Mouse (Mus musculus) neural tube, embryonic 11.5 days (tissue): ENCODE measurements at regions not wholly inside any gene's neighbourhood (a gene's known extent, or its start where the extent isn't known, plus 50 kb on each side); places are given as distances from the start of the nearest gene placed in this dataset.

Experiments used
- ATAC-seq: fragments of 200-750 bp; cut with Nextera tagmentation; 2 replicates; pipeline ENCODE4 v1.8.0; 2017; ENCODE audit warnings: moderate number of reproducible peaks, mild to moderate bottlenecking, moderate TSS enrichment, moderate library complexity; ENCODE audit not compliant: insufficient read depth, low FRiP score, low TSS enrichment
- DNase-seq: peaks from one replicate; pipeline ENCODE4 v3.0.0-alpha.2; 2015; ENCODE audit warnings: low spot score
- H3K27ac ChIP-seq: fragments of 300-500 bp; sonication (generic); 2 replicates; pipeline ENCODE4 v1.5.1; 2014; ENCODE audit warnings: low read depth, mild to moderate bottlenecking, low read length
- H3K27me3 ChIP-seq: fragments of 300-500 bp; sonication (generic); 2 replicates; pipeline ENCODE4 v1.6.1; 2014; ENCODE audit warnings: mild to moderate bottlenecking, low read length, mixed read lengths; ENCODE audit not compliant: control insufficient read depth, insufficient read depth
- H3K36me3 ChIP-seq: fragments of 300-500 bp; sonication (generic); 2 replicates; pipeline ENCODE4 v1.6.1; 2014; ENCODE audit warnings: mild to moderate bottlenecking, low read length, moderate library complexity, mixed read lengths; ENCODE audit not compliant: control insufficient read depth, insufficient read depth
- H3K4me1 ChIP-seq: fragments of 300-500 bp; sonication (generic); 2 replicates; pipeline ENCODE4 v1.6.1; 2014; ENCODE audit warnings: low read length, mixed read lengths; ENCODE audit not compliant: control insufficient read depth, insufficient read depth
- H3K4me2 ChIP-seq: fragments of 300-500 bp; sonication (generic); 2 replicates; pipeline ENCODE4 v1.6.1; 2014; ENCODE audit warnings: low read depth, mild to moderate bottlenecking, moderate library complexity
- H3K4me3 ChIP-seq: fragments of 300-500 bp; sonication (generic); 2 replicates; pipeline ENCODE4 v1.5.1; 2014; ENCODE audit warnings: low read depth, low read length
- H3K9ac ChIP-seq: fragments of 300-500 bp; sonication (generic); 2 replicates; pipeline ENCODE4 v1.6.1; 2014; ENCODE audit warnings: mild to moderate bottlenecking, low read length
- H3K9me3 ChIP-seq: fragments of 300-500 bp; sonication (generic); 2 replicates; pipeline ENCODE4 v1.6.1; 2016; ENCODE audit warnings: low read length; ENCODE audit not compliant: control insufficient read depth
- WGBS: fragments of 180-500 bp; shearing (Covaris S2); extraction: QIAGEN DNeasy Blood & Tissue Kit; methylation state at CpG from one replicate; pipeline ENCODE4 v1.1.7; 2014; 5-methylcytosine and 5-hydroxymethylcytosine counted together

DNA sequence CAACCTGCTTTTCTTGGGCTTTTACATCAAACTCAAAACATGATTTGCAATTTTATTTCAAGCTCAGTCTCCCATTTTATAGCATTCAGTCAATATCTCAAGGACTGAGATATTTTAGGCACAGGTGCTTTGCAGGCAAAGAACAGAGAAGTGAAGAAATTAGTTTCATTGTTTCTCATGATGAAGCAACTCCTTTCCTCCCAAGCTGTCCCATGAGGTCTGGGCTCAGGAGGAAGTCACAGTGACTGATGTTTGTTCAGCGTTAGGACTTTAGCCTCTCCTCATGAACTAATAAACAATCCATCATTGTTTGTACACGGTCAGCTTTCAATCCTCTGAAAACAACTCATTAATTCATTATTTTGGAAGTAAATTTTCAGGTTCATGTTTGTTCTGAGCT, 66.6 kb upstream of the Peli1 start:
- no peak for DNase-seq
- H3K9ac ChIP-seq, result no peak overlapping the region
- no peak overlapping the region for H3K4me3 ChIP-seq
- no peaks in the 10 kb centered on the region for H3K36me3 ChIP-seq
- H3K4me1 ChIP-seq, result no peaks in the 10 kb centered on the region
- H3K9me3 ChIP-seq, result no peaks in the 10 kb centered on the region
- H3K27ac ChIP-seq, result no peak overlapping the region
- no peak overlapping the region for H3K4me2 ChIP-seq
- WGBS, result 65% methylated on average over 2 of the region's 2 CpGs
- no peaks in the 10 kb centered on the region for H3K27me3 ChIP-seq
- ATAC-seq, result no peak

DNA sequence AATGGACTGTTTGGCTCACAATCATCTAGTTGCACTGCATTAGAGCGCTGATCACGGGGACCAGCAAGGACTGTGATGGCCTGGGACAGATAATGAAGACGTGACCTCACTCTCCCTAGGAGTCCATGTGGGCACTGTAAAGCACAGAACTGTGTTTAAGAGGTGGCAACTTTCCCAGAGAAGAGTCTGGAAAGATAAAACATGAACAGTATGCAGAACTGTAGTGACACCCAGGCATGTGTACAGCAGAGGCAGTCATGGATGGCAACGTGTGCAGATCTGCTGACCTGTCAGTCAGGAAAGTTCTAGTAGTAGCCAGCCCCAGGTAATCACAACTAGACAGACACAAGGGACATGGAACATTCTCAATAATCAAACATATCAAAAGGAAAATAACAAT, 63.8 kb upstream of the Peli1 start:
- no peak overlapping the region for H3K4me3 ChIP-seq
- H3K27ac ChIP-seq, result no peak overlapping the region
- no peaks in the 10 kb centered on the region for H3K36me3 ChIP-seq
- ATAC-seq, result no peak
- H3K9me3 ChIP-seq, result no peaks in the 10 kb centered on the region
- H3K9ac ChIP-seq, result no peak overlapping the region
- H3K4me2 ChIP-seq, result no peak overlapping the region
- H3K4me1 ChIP-seq, result no peaks in the 10 kb centered on the region
- DNase-seq, result no peak
- 87% methylated on average over 4 of the region's 4 CpGs for WGBS
- H3K27me3 ChIP-seq, result no peaks in the 10 kb centered on the region

DNA sequence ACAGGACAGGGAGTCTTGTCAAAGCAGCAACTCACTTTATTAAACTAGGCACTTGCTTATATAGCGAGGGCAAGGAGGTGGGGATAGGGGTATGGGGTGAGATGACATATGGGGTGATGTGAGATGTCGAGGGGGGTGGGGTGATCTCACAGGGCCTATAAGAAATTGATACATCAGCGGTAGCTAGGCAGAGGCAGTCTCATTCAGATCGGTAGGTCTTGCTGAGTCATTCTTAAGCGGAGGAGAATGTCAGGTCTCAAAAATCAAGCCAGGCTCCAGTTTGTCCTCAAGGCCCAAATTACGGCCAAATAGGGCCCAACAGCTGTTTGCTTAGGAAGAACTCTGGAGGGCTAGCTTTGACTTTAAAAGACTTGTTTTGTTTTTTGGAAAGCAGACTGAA, 60.7 kb upstream of the Peli1 start:
- H3K27ac ChIP-seq, result no peak overlapping the region
- no peak overlapping the region for H3K4me2 ChIP-seq
- no peak for ATAC-seq
- DNase-seq, result no peak
- no peaks in the 10 kb centered on the region for H3K36me3 ChIP-seq
- no peaks in the 10 kb centered on the region for H3K9me3 ChIP-seq
- no peak overlapping the region for H3K4me3 ChIP-seq
- 94% methylated on average over 6 of the region's 6 CpGs for WGBS
- no peaks in the 10 kb centered on the region for H3K27me3 ChIP-seq
- no peak overlapping the region for H3K9ac ChIP-seq
- H3K4me1 ChIP-seq, result no peaks in the 10 kb centered on the region; the same call in 1 of the 2 replicates

DNA sequence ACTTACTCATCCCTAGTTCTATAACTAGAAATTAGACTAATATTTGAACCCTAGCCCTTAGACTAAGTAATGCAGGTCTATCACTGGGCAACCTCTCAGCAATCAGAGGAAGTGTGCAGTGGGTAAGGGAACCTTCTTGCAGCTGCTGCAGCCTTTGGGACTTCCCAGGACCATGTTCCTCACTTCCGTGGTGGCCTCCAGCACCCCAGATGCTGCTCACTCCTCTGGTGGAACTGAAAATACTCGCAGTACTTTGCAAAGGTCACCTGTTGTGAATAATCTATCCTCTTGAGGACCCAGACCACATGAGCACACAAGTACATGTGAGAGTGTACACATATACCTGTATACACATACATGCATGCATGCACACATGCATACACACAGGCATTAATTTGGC, 59.3 kb upstream of the Peli1 start:
- ATAC-seq, result no peak
- no peak overlapping the region for H3K4me3 ChIP-seq
- no peak overlapping the region for H3K27ac ChIP-seq
- no peak overlapping the region for H3K4me2 ChIP-seq
- H3K27me3 ChIP-seq, result no peaks in the 10 kb centered on the region
- 95% methylated on average over 2 of the region's 2 CpGs for WGBS
- H3K9me3 ChIP-seq, result no peaks in the 10 kb centered on the region
- no peak overlapping the region for H3K9ac ChIP-seq
- no peak for DNase-seq
- no peaks in the 10 kb centered on the region; the same call in 1 of the 2 replicates for H3K4me1 ChIP-seq
- no peaks in the 10 kb centered on the region for H3K36me3 ChIP-seq

DNA sequence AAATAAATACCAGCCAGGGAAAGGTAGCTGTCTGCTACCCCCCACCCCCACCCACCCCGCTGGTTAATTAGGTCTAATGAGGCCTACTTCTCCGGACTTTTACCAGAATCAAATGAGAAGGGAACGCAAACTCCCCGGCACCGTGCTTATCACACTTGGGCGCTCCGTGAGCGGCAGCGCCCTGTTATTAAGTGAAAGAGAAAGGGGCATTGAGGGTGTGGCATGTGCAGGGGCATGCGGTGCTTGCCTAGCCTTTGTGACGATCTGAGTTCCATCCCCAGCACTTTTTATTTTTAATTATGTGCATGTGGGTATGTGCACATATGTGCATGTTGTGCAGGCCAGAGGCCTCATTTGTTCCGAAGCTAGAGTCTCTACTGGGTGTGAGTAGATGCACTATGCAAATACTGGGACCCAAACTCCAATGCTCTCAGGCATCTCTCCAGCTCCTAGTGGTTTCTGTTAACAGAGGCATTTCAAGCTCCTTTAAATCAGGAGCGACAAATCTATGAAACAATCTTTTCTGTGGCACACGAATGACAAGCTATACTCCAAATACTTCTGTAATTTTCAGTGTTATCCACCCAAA, 57.8 kb upstream of the Peli1 start:
- no peaks in the 10 kb centered on the region for H3K27me3 ChIP-seq
- no peak for DNase-seq
- ATAC-seq, result no peak
- H3K9me3 ChIP-seq, result no peaks in the 10 kb centered on the region
- H3K4me1 ChIP-seq, result no peaks in the 10 kb centered on the region; the same call in 1 of the 2 replicates
- H3K9ac ChIP-seq, result no peak overlapping the region
- WGBS, result 88% methylated on average over 14 of the region's 14 CpGs
- H3K4me3 ChIP-seq, result no peak overlapping the region
- no peaks in the 10 kb centered on the region for H3K36me3 ChIP-seq
- H3K4me2 ChIP-seq, result no peak overlapping the region
- H3K27ac ChIP-seq, result no peak overlapping the region

DNA sequence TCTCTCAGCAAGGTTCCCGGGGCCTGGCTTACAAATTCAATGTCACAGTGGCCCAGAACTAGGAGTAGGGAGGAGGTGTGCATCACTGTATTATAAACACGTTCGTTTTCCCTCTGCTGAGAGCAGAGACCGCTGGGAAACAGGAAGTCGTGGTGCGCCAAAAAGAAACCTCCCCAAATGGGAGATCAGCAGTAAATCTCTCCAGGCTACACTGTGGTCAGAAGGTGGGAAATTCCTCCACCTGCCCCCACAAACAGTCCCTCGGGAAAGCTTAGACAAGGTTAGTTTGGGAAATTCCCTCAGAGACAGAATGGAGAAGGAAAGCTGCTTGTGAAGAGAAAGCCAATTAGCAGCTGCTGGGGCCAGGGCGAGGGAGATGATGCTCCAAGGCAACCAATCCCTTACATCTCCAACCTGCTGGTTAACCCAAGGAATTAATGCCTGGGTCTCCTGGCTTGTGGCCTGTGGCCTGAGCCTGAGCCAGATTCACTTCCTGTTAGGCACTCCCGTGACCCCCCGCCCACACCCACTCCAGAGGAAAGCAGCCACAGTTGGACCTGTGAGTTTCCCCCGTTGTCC, 57.2 kb upstream of the Peli1 start:
- no peak overlapping the region for H3K27ac ChIP-seq
- no peaks in the 10 kb centered on the region; the same call in 1 of the 2 replicates for H3K4me1 ChIP-seq

DNA sequence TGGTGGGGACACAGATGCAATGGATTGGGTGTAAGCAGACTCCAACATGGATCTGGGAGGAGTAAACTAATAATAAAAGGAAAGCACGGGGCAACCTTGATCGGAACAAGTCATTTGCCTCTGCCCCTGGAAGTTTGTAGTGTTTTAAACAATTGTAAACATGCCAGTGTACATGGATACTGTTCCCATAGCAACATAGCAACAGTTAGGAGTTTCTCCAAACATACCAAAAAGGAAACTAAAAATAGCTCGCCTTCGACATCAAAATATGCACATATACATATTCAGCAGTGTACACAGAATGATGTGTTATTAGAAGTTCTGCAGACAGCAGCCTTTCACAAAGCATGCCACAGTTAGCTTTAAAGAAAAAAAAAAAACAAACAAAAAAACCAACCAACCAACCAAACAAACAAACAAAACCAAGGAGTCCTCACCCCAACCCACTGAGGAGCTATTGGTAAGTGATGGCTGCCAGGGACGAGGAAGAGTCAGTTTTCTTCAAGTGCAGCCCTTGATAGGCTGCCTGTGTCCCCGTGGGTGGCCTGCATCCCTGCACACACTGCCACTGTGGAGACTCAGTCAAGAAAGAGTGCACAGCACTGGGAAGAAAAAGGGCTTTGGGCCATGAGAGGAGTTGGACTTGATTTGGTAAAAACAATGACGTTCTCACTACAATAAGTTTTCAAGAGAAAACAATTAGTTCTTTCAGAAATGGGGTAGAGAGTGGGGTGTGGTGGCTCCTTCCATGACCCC, 54.8 kb upstream of the Peli1 start:
- DNase-seq (no peak), ATAC-seq (no peak)
- no peaks in the 10 kb centered on the region; the same call in 1 of the 2 replicates for H3K4me1 ChIP-seq
- H3K9ac ChIP-seq, result no peak overlapping the region
- no peaks in the 10 kb centered on the region for H3K36me3 ChIP-seq
- H3K27ac ChIP-seq, result no peak overlapping the region
- no peaks in the 10 kb centered on the region for H3K9me3 ChIP-seq
- no peak overlapping the region for H3K4me3 ChIP-seq
- no peaks in the 10 kb centered on the region for H3K27me3 ChIP-seq
- H3K4me2 ChIP-seq, result no peak overlapping the region
- 52% methylated on average over 7 of the region's 7 CpGs for WGBS

More for the DNA sequence above, 57.2 kb upstream of the Peli1 start:
- Histone ChIP-seq H3K27me3 (no peaks in the 10 kb centered on the region), H3K9ac (no peak overlapping the region), H3K36me3 (no peaks in the 10 kb centered on the region), H3K4me3 (no peak overlapping the region), H3K4me2 (no peak overlapping the region), H3K9me3 (no peaks in the 10 kb centered on the region)
- DNase-seq (no peak), ATAC-seq (no peak)
- 55% methylated on average over 11 of the region's 11 CpGs for WGBS

DNA sequence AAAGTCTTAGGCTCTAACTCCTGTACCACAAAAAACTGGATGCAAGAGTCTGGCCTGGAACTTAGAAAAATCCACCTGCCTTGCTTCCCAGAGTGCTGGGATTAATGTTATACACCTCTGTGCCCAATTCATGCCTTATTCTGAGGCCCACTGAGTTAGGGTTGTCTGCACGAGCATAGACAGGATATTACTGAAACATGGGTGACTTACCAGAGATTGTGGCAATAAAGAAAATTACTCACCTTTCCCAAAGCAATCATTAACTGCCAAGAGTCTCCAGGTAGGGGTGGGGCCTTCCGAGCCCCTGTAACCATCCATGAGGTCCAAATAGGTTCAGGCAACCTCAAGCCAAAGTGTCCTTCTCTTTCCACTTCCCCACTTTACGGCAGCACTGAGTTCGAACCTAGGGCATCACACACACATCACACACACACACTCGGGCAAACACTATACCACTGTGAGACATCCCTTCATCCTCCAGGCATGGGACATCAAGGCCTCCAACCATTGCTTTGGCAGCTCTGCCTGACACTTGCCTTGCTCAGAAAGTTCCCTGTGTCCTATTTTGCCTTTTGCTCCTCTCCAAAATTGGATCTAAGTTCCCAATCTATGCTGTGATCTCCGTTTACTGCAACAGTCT, 53.7 kb upstream of the Peli1 start:
- no peaks in the 10 kb centered on the region for H3K36me3 ChIP-seq
- H3K9me3 ChIP-seq, result no peaks in the 10 kb centered on the region
- no peak overlapping the region for H3K4me2 ChIP-seq
- no peaks in the 10 kb centered on the region for H3K27me3 ChIP-seq
- no peak overlapping the region for H3K9ac ChIP-seq
- no peak overlapping the region for H3K4me3 ChIP-seq
- DNase-seq (no peak), ATAC-seq (no peak)
- H3K27ac ChIP-seq, result no peak overlapping the region
- WGBS, result 90% methylated on average over 6 of the region's 6 CpGs
- no peaks in the 10 kb centered on the region; the same call in 1 of the 2 replicates for H3K4me1 ChIP-seq
